Mouse (Mus musculus) cerebellum, adult 2 months (tissue): Measurements from ENCODE around the gene Dio1. TPM values are rescaled to one million over a fixed set of nuclear protein-coding genes. Genes with fewer than 3 reads are reported as not detected.

Experiments
- DNase-seq, 2 experiments: peaks; one replicate each; pipeline ENCODE4 v3.0.0; 2021
- H3K27ac ChIP-seq: fragments of 200-500 bp; 2 replicates; pipeline ENCODE4 v1.5.1; 2012; ENCODE audit warnings: low read length, control low read depth, inconsistent platforms; ENCODE audit not compliant: insufficient read depth
- H3K27me3 ChIP-seq: fragments of 200-500 bp; 2 replicates; pipeline ENCODE4 v1.6.1; 2012; ENCODE audit warnings: inconsistent platforms, mild to moderate bottlenecking, low read length, moderate library complexity; ENCODE audit not compliant: control insufficient read depth, insufficient read depth
- H3K4me1 ChIP-seq: fragments of 200-500 bp; 2 replicates; pipeline ENCODE4 v1.6.1; 2011; ENCODE audit warnings: low read length; ENCODE audit not compliant: control insufficient read depth, insufficient read depth
- H3K4me3 ChIP-seq: fragments of 200-500 bp; replicated peaks from 2 replicates; pipeline ENCODE3; 2011; ENCODE audit warnings: mild to moderate bottlenecking, low read depth, low read length, control low read depth; ENCODE audit not compliant: insufficient read depth
- CTCF ChIP-seq: fragments of 200-500 bp; IDR thresholded peaks from 2 replicates; pipeline ENCODE4 v1.5.1; 2011; ENCODE audit warnings: low read depth, mild to moderate bottlenecking, control low read depth, low read length, moderate library complexity, borderline replicate concordance; ENCODE audit not compliant: insufficient read depth
- POLR2A ChIP-seq: fragments of 200-500 bp; IDR thresholded peaks from 2 replicates; pipeline ENCODE4 v1.6.1; 2011; ENCODE audit warnings: low read length, control low read depth, borderline replicate concordance; ENCODE audit not compliant: insufficient read depth
- WGBS: fragments of 180-500 bp; shearing (Covaris S2); methylation state at CpG from one replicate; pipeline ENCODE4 v1.1.7; 2018; 5-methylcytosine and 5-hydroxymethylcytosine counted together
- polyA plus RNA-seq: library from polyadenylated mRNA; depleted of rRNA; stranded (reverse); fragments of >200 nt; gene quantifications from 2 replicates; pipeline ENCODE4 v1.2.3, GENCODE M21; 2012

Dio1 gene
- polyA plus RNA-seq, 1 experiment = 0.21 TPM

DNA sequence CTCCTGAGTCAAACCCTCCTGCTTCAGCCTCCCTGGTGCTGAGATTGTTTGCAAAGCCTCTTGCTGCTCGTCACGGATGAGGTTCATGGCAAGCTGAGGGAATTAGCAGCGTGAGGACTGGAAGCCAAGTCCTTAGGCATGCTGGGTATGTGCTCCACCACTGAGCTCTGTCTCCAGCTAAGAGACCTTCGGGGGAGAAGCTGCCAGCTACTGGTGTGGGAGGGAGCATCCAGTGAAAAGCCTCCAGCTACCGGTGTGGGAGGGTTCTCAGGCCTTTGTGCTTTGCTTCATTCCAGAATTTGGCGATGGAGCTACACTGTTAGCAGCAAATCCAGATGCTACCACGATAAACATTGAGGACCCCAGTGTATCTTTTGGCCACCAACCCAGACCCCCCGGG, 11.7 kb upstream of the Dio1 start:
- TF ChIP-seq POLR2A (no peak), CTCF (no peak)
- H3K27me3 ChIP-seq = no peaks in the 10 kb centered on the region
- H3K27ac ChIP-seq = no peak overlapping the region
- no peak for DNase-seq
- H3K4me1 ChIP-seq = 0 out of 2 replicates have a peak, but pooled peaks cover 3% of the 10 kb centered on the region
- no peak overlapping the region for H3K4me3 ChIP-seq
- WGBS = 59% methylated on average over 8 of the region's 8 CpGs

DNA sequence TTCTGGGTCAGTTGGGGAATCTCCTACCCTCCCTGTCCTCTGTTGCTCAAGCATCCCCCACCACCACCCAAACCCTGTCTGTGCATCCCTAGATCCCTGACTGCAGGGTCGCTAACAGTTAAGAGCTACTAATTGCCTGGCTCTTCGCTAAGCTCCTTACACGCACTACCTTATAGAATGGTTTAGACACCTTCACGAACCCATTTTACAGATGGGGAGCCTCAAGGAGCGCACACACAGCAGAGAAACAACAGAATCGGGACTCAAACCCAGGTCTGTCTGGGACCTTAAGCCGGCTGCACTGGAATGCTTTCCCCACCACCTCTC, 7.5 kb upstream of the Dio1 start:
- Histone ChIP-seq H3K27me3 (no peaks in the 10 kb centered on the region), H3K4me1 (0 out of 2 replicates have a peak, but pooled peaks cover 4% of the 10 kb centered on the region), H3K4me3 (peak overlapping the region; percentile 92), H3K27ac (no peak overlapping the region)
- no peak for DNase-seq
- WGBS = 4% methylated on average over 7 of the region's 7 CpGs
- TF ChIP-seq CTCF = no peak
- no peak for TF ChIP-seq POLR2A

DNA sequence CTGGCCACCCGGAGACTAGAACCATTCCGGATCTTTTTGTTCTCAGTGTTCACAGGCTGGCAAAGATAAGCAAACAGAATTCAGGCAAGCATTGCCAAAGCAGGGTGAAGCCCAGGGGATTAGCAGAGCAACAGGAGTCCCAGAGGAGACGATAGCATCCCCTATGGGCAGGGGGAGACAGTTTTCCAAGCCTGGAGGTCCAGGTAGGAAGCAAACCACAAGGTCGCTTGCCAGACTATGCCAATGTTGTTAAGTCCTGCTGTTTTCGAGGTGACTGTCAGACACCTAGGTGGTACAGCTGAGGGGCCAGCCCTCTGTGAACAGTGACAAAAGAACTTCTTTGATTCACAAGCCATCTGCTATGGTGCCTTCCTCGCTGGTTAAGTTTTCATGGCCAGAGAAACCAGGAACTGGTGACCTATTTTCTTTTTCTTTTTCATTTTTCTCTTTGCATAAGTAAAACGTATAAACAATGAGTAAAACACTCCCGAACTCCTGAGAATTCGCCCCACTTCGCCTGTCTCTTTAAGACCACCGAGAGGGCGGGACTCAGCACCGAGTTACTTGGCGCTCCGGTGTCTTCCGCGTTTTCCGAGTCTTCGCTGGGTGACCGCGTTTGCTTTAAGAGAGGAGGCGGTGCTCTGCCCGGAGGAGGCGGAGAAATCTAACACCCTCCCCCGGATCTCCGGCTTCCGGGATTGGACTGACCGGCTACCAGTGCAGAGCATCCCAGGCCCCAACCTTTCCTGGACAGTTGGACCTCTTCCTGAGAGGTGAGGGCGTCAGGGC, 6.9 kb upstream of the Dio1 start, which contains the start of gene Yipf1:
TSS of gene Yipf1 (plus strand) at position 674 of the 789 bp plus-strand sequence.
- Histone ChIP-seq H3K4me1 (0 out of 2 replicates have a peak, but pooled peaks cover 4% of the 10 kb centered on the region), H3K27ac (peak within 1 kb of the TSS; percentile 60)
- under 1% methylated on average over 29 of the region's 29 CpGs for WGBS

DNA sequence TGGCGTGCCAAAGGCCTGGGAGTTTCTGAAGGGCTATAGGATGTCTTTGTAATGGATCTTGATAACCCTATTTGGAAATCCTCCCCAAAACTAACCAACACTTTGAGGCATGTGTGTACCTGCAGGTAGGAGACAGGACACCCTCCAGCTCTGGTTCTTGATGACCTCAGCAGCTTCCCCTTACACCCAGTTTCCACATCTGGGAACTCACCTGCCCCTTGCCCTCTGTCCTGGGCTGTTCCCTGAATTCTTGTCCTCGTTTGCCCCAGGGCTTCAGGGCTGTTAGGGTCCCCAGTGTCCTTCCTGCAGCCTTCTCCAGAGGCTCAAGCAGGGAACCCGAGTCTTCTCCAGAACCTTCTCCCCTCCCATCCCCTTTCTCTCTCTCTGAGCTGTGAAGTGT, 3.4 kb downstream of the Dio1 start:
- TF ChIP-seq CTCF = no peak
- TF ChIP-seq POLR2A = no peak
- WGBS = 80% methylated on average over 3 of the region's 3 CpGs
- H3K4me1 ChIP-seq = peaks cover 4% of the 10 kb centered on the region; the same call in 1 of the 2 replicates

More for the DNA sequence above, 6.9 kb upstream of the Dio1 start, which contains the start of gene Yipf1:
- TF ChIP-seq CTCF (no peak), POLR2A (peak; percentile 86; the same call in 1 of the 2 replicates)
- Histone ChIP-seq H3K4me3 (peak within 1 kb of the TSS; percentile 92), H3K27me3 (no peaks in the 10 kb centered on the region)
- peak; percentile 90 to 92 for DNase-seq

DNA sequence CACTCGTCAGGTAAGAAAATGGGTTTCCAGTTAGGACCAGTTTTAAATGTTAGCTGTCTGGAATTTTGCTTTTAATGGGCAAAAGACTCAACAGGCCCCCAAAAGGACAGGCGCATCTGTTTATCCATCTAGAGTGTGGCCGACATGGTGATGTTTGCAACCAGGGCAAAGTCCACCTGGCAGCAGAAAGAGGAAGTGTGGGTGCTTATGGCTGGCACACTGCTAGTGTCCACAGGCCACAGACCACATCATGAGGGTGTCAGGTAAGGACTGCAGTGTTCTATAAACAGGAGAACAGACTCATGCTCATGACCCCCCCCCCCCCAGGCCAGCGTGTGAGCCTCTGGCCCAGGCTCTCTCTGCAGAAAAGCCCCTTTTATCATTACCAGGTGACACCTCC, 4.1 kb downstream of the Dio1 start:
- DNase-seq = no peak
- H3K27ac ChIP-seq = no peak overlapping the region
- H3K27me3 ChIP-seq = no peaks in the 10 kb centered on the region
- no peak overlapping the region for H3K4me3 ChIP-seq
- H3K4me1 ChIP-seq = peaks cover 3% of the 10 kb centered on the region; the same call in 1 of the 2 replicates
- 94% methylated on average over 4 of the region's 4 CpGs for WGBS
- no peak for TF ChIP-seq CTCF
- no peak for TF ChIP-seq POLR2A

More for the DNA sequence above, 3.4 kb downstream of the Dio1 start:
- no peaks in the 10 kb centered on the region for H3K27me3 ChIP-seq
- no peak overlapping the region for H3K27ac ChIP-seq
- no peak for DNase-seq
- H3K4me3 ChIP-seq = no peak overlapping the region

DNA sequence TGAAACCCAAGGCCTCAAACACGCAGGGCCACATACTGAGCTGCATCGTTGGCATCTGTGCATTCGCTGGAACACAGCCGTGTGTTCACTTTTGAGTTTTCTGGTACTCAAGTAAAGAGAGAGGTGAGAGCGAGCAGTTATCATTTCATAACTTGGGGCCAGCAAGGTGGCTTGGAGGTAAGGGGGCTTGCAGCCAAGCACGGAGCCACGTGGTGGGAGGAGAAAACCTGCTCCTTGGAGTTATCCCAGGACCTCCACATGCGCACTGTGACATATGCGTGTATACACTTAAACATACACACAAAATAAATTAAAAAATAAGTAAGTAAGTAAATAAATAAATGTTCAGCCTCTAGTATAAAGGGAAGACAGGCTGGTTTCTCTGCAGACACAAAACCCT, 4.7 kb downstream of the Dio1 start:
- no peak overlapping the region for H3K4me3 ChIP-seq
- no peak for DNase-seq
- no peaks in the 10 kb centered on the region for H3K4me1 ChIP-seq
- WGBS = 71% methylated on average over 9 of the region's 9 CpGs
- H3K27ac ChIP-seq = no peak overlapping the region
- no peak for TF ChIP-seq POLR2A
- TF ChIP-seq CTCF = no peak
- no peaks in the 10 kb centered on the region for H3K27me3 ChIP-seq

DNA sequence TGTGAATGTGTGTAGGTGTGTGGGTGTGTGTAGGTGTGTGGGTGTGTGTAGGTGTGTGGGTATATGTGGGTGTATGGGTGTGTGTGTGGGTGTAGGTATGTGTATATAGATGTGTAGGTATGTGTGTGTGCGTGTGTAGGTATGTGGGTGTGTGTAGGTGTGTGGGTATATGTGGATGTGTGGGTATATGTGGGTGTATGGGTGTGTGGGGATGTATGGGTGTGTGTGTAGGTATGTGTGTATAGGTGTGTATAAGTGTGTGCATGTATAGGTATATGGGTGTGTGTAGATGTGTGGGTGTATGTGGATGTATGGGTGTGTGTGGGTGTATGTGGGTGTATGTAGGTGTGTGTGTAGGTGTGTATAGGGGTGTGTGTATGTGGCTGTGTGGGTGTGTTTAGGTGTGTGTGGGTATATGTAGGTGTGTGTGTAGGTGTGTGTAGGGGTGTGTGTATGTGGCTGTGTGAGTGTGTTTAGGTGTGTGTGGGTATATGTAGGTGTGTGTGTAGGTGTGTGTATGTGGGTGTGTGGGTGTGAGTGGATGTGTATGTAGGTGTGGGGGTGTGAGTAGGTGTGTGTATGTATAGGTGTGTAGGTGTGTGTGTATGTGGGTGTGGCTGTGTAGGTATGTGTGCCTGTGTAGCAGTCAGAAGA, 5.9 kb downstream of the Dio1 start:
- DNase-seq = no peak
- Histone ChIP-seq H3K27me3 (no peaks in the 10 kb centered on the region), H3K27ac (no peak overlapping the region), H3K4me3 (no peak overlapping the region), H3K4me1 (no peaks in the 10 kb centered on the region)
- no peak for TF ChIP-seq CTCF
- TF ChIP-seq POLR2A = no peak
- WGBS = 100% methylated on average over 1 of the region's 1 CpGs

DNA sequence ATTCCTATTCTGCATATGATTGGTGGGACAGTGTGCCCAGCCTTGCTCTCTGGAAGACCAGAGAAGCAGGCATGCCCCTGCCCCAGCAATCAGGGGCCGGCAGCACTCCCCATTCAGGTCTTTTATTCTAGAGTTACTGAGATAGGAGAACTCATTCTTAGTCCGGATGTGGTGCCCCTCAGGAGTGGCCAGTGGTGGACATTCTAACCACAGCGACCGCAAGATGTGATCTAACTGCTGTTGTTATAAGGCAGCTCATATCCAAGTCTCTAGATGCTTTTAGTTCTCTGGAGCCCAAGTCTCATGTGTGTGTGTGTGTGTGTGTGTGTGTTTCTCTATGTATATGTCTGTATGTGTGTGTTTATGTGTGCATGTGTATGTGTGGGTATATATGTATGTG, 6.6 kb downstream of the Dio1 start:
- WGBS = 86% methylated on average over 4 of the region's 4 CpGs
- TF ChIP-seq CTCF = no peak
- no peak for TF ChIP-seq POLR2A

More for the DNA sequence above, 6.6 kb downstream of the Dio1 start:
- no peak overlapping the region for H3K4me3 ChIP-seq
- DNase-seq = no peak
- no peaks in the 10 kb centered on the region for H3K4me1 ChIP-seq
- H3K27me3 ChIP-seq = no peaks in the 10 kb centered on the region
- no peak overlapping the region for H3K27ac ChIP-seq
